Mouse (Mus musculus): ENCODE data around the gene Osbpl11.
A peak's percentile ranks its signal among the peaks of the same experiment; 100 is the strongest.

Osbpl11 gene

DNA sequence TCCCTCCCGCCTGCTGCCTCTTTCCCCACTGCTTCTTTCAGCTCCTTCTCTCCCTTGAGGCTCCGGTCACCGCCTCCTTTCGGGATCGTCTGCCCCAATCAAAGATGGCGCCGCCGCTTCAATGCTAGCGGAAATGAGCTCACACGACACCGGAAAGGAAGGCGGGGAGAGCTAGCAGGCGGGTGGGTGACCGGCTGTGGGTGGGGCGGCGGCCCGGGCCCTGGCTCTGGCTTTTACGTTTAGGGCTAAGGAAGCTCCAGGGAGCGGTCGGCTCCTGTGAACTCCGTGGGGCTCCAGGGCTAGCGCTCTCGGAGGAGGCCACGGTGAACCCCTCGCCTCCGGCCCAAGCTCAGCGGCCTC, at the start of gene Osbpl11:
Gene Osbpl11 (plus strand): TSS at position 171 of the 360 bp plus-strand sequence.
- no peak for TF ChIP-seq GATA4 (IDR thresholded peaks at IDR 0.05; ENCODE audit: insufficient replicate concordance, low read length)

DNA sequence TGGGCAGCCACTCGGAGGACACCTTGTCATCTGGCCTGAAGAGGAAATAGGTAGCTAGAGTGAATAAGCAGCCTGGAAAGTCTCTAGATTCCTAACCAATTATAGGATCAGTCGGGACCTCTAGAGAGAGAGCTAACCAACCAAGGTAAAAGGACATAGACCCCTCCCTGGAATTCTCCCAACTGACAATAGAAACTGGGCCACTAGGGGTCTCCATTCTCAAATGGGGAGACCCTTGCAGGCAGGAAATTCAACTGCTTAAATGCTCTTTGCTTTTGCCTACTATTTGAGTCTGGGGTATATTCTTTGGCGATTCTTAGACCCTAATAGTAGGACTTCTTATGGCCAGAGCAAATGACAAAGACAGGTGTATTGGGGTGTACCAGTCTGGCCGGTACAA, 49.7 kb upstream of the Osbpl11 start:
- no peak for TF ChIP-seq GATA4 (IDR thresholded peaks at IDR 0.05; ENCODE audit: insufficient replicate concordance, low read length)

DNA sequence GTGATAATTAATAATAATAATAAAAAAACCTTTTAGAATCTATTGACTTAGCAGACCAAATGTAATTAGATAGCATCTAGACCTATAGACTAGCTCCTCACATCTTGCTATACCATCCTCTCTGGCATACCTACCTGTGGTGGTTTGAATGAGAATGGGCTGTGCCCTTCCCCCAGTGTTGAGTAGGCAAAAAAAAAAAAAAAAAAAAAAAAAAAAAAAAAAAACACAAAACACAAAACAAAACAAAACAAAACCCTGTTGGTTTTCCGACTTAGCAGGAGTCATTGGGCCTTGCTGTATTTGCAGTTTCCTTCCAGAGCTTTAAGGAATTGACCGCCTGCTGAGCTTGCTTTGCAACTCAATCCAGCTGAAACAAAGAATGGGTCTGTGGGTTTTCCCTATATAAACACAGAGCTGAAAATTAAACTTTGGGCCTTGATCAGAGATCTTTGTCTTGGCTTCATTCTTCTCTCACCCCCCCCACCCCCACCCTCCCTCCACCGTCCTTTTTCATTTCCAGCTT, 43.1 kb upstream of the Osbpl11 start:
- no peak for TF ChIP-seq GATA4 (IDR thresholded peaks at IDR 0.05; ENCODE audit: insufficient replicate concordance, low read length)

DNA sequence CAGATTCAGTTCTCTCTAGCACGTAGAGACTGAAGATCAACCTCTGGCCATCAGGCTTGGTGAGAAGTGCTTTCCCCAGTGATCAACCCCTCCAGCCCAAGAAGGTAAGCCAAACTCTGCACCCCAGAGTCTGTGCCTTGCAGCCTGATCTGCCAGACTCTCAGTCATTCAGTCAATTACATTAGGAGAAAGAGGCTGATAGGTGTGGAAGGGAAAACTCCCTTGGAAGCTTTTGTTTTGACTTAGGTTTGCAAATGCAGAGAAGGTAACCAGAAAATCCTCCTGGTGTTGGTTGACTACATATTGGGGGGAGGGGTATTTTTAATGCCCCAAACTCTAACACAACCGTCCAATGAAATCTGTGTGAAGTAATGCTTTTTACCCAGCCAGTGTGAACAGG, 41.4 kb upstream of the Osbpl11 start:
- TF ChIP-seq GATA4 (IDR thresholded peaks at IDR 0.05; ENCODE audit: insufficient replicate concordance, low read length): no peak

DNA sequence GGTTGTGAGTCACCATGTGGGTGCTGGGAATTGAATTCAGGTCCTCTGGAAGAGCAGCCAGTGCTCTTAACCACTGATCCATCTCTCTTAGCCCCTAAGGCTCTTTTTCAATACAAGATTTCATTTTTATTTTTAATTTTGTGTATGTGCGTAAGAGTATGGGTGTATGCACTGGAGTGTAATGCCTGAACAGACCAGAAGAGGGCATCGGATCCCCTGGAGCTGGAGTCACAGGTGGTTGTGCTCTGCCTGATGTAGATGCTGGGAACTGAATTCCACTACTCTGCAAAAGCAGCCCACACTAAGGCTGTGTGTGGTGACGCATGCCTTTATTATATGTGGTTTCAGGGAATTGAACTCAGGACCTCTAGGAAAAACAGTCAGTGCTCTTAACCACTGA, 38.7 kb upstream of the Osbpl11 start:
- TF ChIP-seq GATA4 (IDR thresholded peaks at IDR 0.05; ENCODE audit: insufficient replicate concordance, low read length): no peak

DNA sequence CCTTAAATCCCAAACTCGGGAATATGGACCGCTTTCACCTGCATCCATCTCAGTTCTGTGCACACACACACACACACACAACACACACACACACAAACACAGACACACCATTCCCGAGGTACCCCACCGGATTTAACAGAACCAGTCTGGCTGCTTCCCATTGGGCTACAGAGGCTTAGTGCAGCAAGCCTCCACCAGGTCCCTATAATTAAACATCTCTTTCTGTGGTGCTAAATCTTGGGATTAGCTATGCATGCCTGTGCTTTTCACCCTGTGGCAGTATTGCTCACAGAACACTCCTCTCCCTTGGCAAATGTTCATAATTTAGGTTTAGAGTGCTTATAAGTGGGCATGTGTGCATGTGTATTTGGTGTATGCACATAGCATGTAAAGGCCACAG, 36.7 kb upstream of the Osbpl11 start:
- TF ChIP-seq GATA4 (IDR thresholded peaks at IDR 0.05; ENCODE audit: insufficient replicate concordance, low read length): no peak

DNA sequence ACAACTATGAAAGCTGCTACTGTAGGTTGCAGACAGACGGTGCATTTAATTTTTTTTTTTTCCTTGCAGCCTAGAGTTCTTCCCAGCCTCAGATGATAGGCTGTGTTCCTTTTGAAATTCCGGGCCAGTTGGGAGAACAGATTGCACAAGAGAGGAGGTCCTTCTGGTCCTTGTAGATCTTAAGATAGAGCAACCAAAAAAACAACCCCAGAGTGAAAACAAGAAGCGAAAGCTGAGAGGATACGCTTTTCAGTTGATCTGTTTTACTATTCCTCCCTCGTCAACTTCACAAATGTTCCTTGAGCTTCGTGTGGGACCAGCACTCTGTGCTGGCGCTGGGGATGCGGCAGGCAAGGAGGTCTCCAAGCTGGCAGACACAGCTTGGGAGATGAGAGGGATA, 33.3 kb upstream of the Osbpl11 start:
- no peak for TF ChIP-seq GATA4 (IDR thresholded peaks at IDR 0.05; ENCODE audit: insufficient replicate concordance, low read length)

DNA sequence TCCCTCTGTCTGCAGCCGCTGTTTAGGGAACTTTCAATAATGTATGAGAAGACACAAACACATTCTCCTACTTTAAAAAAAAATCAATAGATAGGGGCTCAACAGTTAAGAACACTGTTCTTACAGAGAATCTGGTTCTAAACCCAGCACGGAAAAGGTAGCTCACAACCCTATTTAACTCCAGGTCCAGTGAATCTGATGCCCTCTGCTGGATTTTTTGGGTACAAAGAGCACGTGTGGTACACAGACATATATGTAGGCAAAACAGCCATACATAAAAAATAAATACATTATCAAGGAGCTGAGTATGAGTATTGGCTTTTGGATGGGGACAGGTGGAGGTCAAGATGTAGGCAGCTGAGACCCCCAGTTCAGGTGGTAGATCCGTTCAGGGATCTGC, 29.9 kb upstream of the Osbpl11 start:
- no peak for TF ChIP-seq GATA4 (IDR thresholded peaks at IDR 0.05; ENCODE audit: insufficient replicate concordance, low read length)

DNA sequence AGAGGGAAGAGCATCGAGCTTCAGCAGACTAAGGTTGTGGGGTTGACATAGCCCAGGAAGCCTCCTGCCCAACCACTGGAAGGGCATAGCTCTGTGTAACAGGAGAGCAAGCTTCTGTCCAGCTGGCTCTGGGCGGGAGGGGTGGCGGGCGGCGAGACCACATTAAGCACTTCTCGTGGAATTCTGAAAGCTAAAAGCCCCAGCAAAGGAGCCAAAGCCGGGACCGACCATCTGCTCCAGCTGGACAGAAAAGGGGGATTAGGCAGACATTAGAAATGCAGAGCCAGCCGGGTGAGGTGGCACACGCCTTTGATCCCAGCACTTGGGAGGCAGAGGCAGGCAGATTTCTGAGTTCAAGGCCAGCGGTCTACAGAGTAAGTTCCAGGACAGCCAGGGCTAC, 26.9 kb upstream of the Osbpl11 start:
- TF ChIP-seq GATA4 (IDR thresholded peaks at IDR 0.05; ENCODE audit: insufficient replicate concordance, low read length): no peak

DNA sequence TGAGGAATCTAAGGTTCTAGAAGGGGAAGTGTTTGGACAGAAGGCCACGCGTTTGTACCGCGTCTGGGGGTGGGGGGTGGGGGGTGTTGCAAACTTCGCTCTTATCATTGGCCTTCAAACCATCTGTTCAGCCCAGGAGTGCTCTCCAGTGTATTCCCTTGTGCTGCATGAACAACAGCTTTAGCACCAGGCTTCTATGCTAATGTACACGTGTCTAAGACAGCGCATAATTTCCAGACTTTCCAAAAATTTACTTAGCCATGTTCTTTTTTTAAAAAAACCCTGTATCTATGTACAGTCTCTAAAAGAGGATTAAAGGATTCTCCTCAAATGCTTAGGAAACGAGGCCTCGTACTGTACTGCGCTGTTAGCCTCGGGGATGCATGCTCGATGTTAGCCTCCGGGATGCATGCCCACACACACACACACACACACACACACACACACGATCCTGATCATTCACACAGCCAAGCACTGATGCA, 26.2 kb upstream of the Osbpl11 start:
- no peak for TF ChIP-seq GATA4 (IDR thresholded peaks at IDR 0.05; ENCODE audit: insufficient replicate concordance, low read length)

DNA sequence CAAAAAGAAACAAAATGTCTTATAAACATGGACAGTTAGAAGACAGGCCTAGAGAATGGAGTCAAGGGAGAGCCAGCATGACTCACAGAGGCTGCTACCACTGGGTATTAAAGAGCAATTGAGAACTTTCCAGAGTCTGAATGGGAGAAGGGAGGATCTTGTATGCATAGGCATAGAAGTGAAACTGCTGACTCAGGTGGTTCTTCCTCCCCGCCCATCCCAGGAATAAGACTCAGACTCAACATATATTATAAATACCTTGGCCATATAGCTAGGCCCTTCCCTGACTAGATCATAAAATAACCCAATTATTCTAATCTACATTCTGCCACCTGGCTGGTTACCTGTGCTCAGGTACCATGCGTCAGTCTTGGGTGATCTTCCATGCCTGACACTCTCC, 25.5 kb upstream of the Osbpl11 start:
- no peak for TF ChIP-seq GATA4 (IDR thresholded peaks at IDR 0.05; ENCODE audit: insufficient replicate concordance, low read length)

DNA sequence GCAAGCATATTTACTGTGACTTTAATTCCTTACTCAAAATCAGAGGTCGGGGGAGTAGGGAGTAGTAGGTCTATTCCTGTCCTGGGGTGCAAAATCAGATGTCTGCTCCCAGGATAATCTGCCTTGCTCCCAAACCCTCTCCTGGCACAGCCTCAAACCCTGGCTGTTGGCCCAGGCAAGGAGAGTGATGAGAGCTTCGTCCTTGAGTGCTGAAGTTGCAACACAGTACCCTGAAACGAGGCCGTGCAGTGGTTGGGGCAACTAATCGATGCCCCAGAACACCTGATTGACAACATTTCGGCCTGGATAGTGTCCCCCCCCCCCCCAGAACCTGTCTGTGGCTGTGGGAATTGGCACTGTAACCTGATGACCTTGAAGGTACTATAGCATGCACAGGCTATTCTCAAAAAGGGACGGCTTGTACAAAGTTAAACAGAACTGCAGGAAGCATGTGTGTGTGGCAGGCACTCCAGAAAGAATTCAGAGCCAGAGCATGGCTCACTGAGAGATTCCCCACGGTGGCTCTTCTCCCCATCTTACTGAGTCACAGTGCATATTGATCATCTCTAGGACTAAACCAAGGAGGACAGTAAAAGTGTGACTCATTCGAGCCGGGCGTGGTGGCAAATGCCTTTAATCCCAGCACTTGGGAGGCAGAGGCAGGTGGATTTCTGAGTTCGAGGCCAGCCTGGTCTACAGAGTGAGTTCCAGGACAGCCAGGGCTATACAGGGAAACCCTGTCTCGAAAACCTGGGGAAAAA, 21.4 kb upstream of the Osbpl11 start:
- TF ChIP-seq GATA4 (IDR thresholded peaks at IDR 0.05; ENCODE audit: insufficient replicate concordance, low read length): no peak

DNA sequence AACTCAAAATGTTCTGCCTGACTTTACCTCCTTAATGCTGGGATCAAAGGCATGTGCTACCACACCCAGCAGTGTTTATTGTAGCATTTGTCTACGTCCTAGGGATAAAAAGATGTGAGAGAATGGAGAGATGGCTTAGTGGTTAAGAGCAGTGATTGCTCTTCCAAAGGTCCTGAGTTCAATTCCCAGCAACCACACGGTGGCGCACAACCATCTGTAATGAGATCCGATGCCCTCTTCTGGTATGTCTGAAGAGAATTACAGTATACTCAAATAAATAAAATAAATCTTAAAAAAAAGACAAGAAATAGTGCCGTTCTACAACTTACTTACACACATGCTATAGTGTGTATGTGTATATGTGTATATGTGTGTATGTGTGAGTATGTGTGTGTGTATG, 17.3 kb upstream of the Osbpl11 start:
- TF ChIP-seq GATA4 (IDR thresholded peaks at IDR 0.05; ENCODE audit: insufficient replicate concordance, low read length): no peak

DNA sequence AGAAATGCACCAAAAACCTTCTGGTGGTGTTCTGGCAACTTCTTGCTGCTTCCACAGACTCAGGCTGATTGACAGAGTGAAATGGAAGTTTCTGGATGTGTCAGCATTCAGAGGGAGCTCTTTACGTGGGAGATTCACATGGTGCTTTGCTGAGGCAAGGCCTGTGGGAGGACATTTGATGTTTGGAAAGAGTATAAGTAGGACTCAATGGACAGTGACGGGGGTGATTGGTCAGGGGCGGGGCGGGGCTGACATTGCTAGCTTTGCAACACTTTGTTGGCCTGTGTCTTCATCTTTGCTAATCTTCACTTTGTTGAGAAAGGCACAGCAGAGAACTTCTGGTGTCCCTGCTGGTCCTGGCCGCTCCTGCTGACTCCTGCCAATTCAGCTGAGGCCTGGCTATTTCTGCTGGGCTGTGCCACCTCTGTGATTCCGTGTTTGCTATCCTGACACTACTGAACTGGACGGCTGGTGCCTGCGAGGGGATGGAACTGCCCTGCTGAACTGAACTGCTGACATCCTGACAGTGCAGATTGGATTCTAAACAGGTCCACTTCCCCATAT, 15.3 kb upstream of the Osbpl11 start:
- TF ChIP-seq GATA4 (IDR thresholded peaks at IDR 0.05; ENCODE audit: insufficient replicate concordance, low read length): no peak

DNA sequence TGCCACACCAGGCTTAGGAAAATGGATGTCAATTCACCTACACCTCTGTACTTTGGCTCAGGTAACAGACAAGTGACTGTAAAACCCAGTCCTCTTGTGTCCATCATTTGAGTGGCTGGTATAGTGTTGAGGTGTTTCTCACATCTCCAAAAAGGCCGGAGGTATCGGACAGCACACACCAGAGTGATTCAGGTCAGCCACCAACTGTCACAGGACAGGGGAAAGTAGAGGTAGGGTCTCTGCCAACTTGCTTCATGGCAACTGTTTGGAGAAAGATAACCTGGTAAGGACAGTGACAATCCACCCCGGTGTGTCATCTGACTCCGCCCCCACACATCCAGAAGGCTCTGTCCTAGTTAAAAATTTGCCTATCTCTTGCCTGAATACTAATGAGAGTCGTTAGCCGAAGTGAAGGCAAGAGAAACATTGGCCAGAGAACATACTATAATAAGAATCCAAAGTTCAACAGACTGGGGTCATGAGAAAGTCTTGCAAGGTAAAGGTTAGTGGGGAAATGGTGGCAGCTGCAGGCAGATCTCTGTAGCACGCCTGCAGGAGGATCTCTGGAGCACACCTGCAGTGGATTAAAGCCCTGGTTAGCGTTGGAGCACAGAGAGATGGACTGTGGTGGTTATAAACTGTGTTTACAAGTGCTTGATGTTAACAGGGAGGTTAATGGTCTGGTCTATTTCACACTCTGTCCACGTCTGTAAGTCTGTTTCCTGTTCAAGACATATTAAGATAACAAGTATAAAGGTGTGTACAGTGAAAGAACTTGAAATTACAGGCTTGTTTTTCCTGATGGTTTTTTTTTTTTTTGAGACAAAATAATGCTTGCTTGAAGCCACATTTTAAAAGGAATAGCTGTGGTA, 13.9 kb upstream of the Osbpl11 start:
- peak; percentile 57; the same call in 1 of the 2 replicates for TF ChIP-seq GATA4 (IDR thresholded peaks at IDR 0.05; ENCODE audit: insufficient replicate concordance, low read length)

DNA sequence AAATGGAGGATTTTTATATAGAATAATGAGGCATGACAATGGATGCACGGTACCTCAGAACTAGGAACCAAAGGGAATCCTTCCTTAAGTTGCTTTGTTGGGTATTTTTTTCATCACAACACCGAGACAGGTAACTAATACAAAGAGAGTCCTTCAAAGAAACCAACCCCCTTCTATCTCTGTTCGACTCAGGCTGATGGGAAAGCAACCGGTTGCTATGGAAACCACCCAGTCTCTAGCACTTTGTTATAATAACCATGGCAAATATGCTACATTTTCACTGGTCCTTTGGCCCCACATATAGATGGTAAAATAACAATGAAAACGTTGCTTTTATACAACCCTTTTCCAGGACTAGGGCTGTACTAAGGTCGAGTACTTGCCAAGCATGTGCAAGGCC, 13.1 kb upstream of the Osbpl11 start:
- TF ChIP-seq GATA4 (IDR thresholded peaks at IDR 0.05; ENCODE audit: insufficient replicate concordance, low read length): no peak

Measured in liver, adult (tissue).